Mouse (Mus musculus): ENCODE data around the gene Nek8.

GRCm38 (mm10) chr11:78159557-78159956 is 16.9 kb downstream of the Nek8 start:
- no peak for TF ChIP-seq CTCF (IDR thresholded peaks at IDR 0.05; ENCODE audit: low read depth)
- no peak for TF ChIP-seq EP300 (IDR thresholded peaks at IDR 0.05; ENCODE audit: low read depth)
